Mouse (Mus musculus) lung, embryonic 15.5 days (tissue): ENCODE measurements at regions not wholly inside any gene's neighbourhood (a gene's known extent, or its start where the extent isn't known, plus 50 kb on each side); places are given as distances from the start of the nearest gene placed in this dataset.

Source experiments
- ATAC-seq: fragments of 200-750 bp; cut with Nextera tagmentation; 2 replicates; pipeline ENCODE4 v1.8.0; 2017; ENCODE audit warnings: moderate number of reproducible peaks, borderline replicate concordance; ENCODE audit not compliant: low FRiP score, low TSS enrichment; ENCODE audit errors: extremely low read depth
- H3K27ac ChIP-seq: fragments of 300-500 bp; sonication (generic); 2 replicates; pipeline ENCODE4 v1.5.1; 2015; ENCODE audit warnings: moderate library complexity, mild to moderate bottlenecking, inconsistent platforms
- H3K27me3 ChIP-seq: fragments of 300-500 bp; sonication (generic); 2 replicates; pipeline ENCODE4 v1.6.1; 2015; ENCODE audit warnings: inconsistent platforms
- H3K36me3 ChIP-seq: fragments of 300-500 bp; sonication (generic); 2 replicates; pipeline ENCODE4 v1.6.1; 2015; ENCODE audit warnings: inconsistent platforms
- H3K4me1 ChIP-seq: fragments of 300-500 bp; sonication (generic); 2 replicates; pipeline ENCODE4 v1.6.1; 2015; ENCODE audit warnings: inconsistent platforms
- H3K4me2 ChIP-seq: fragments of 300-500 bp; sonication (generic); 2 replicates; pipeline ENCODE4 v1.6.1; 2015; ENCODE audit warnings: inconsistent platforms, mild to moderate bottlenecking, moderate library complexity
- H3K4me3 ChIP-seq: fragments of 300-500 bp; sonication (generic); 2 replicates; pipeline ENCODE4 v1.5.1; 2015; ENCODE audit warnings: mild to moderate bottlenecking, inconsistent platforms
- H3K9ac ChIP-seq: fragments of 300-500 bp; sonication (generic); 2 replicates; pipeline ENCODE4 v1.6.1; 2015; ENCODE audit warnings: inconsistent platforms
- H3K9me3 ChIP-seq: fragments of 300-500 bp; sonication (generic); 2 replicates; pipeline ENCODE4 v1.6.1; 2016; ENCODE audit warnings: inconsistent platforms
- WGBS: fragments of 180-500 bp; shearing (Covaris S2); methylation state at CpG from one replicate; pipeline ENCODE4 v1.1.7; 2015; 5-methylcytosine and 5-hydroxymethylcytosine counted together

DNA sequence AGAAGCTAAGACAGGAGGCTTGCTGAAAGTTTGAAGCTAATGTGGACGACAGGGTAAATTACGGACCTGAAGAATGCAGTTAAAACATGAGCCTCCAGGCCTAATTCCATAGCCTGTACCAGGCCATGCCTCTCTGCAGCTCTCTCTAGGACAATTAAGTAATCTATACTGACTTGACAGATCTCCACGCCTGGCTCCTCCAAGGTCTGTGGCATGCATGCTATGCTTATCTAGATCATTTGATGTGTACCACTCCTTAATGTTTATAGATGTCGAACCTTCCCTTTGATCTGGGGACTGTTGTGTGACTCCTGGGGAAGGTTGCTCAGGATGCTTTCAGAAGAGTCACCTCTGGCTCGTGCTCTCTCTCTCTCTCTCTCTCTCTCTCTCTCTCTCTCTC lies 62.2 kb upstream of the Cd55 start:
- no peaks in the 10 kb centered on the region for H3K27me3 ChIP-seq
- no peak overlapping the region for H3K4me2 ChIP-seq
- H3K27ac ChIP-seq = no peak overlapping the region
- no peak for ATAC-seq
- H3K4me3 ChIP-seq = no peak overlapping the region
- no peaks in the 10 kb centered on the region for H3K4me1 ChIP-seq
- H3K9me3 ChIP-seq = no peaks in the 10 kb centered on the region
- H3K36me3 ChIP-seq = no peaks in the 10 kb centered on the region
- no peak overlapping the region for H3K9ac ChIP-seq
- 21% methylated on average over 5 of the region's 5 CpGs for WGBS

- no peaks in the 10 kb centered on the region for H3K27me3 ChIP-seq
- no peak for ATAC-seq
- H3K27ac ChIP-seq = no peak overlapping the region
- no peak overlapping the region for H3K4me2 ChIP-seq
- no peak overlapping the region for H3K4me3 ChIP-seq
- WGBS = 59% methylated on average over 5 of the region's 5 CpGs
- H3K4me1 ChIP-seq = peaks cover 9% of the 10 kb centered on the region
- no peaks in the 10 kb centered on the region for H3K9me3 ChIP-seq
- no peak overlapping the region for H3K9ac ChIP-seq
- H3K36me3 ChIP-seq = no peaks in the 10 kb centered on the region
Observed at GRCm38 (mm10) chr1:130517868-130518267, 55.3 kb upstream of the Cd55 start.

GRCm38 (mm10) chr1:130516641-130517040 lies 54.1 kb upstream of the Cd55 start:
- no peak for ATAC-seq
- Histone ChIP-seq H3K4me2 (no peak overlapping the region), H3K9ac (no peak overlapping the region), H3K27ac (no peak overlapping the region), H3K36me3 (no peaks in the 10 kb centered on the region), H3K4me3 (no peak overlapping the region), H3K9me3 (no peaks in the 10 kb centered on the region), H3K27me3 (no peaks in the 10 kb centered on the region), H3K4me1 (peaks cover 19% of the 10 kb centered on the region)
- WGBS = 77% methylated on average over 6 of the region's 6 CpGs

DNA sequence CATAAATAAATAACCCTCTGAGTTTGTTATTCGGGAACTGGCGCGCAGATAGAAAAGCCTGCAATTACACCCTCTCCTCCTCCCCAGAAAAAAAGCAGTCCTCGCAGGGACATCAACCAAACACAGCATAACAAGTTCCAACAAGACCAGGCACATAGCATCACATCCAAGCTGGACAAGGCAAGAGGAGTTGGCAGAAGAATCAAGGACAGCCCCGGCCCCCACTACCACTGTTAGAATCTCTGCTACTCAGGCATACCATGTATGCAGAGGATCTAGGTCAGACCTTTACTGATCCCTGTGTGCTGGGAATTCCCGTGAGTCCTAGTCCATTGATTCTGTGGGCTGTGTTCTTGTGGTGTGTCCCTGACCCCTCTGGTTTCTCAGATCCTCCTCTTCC lies 52.8 kb upstream of the Cd55 start:
- no peak overlapping the region for H3K27ac ChIP-seq
- ATAC-seq = no peak
- no peak overlapping the region for H3K9ac ChIP-seq
- 67% methylated on average over 6 of the region's 6 CpGs for WGBS
- H3K4me2 ChIP-seq = no peak overlapping the region
- peaks cover 24% of the 10 kb centered on the region for H3K4me1 ChIP-seq
- no peak overlapping the region for H3K4me3 ChIP-seq
- no peaks in the 10 kb centered on the region for H3K9me3 ChIP-seq
- H3K36me3 ChIP-seq = no peaks in the 10 kb centered on the region
- no peaks in the 10 kb centered on the region for H3K27me3 ChIP-seq

DNA sequence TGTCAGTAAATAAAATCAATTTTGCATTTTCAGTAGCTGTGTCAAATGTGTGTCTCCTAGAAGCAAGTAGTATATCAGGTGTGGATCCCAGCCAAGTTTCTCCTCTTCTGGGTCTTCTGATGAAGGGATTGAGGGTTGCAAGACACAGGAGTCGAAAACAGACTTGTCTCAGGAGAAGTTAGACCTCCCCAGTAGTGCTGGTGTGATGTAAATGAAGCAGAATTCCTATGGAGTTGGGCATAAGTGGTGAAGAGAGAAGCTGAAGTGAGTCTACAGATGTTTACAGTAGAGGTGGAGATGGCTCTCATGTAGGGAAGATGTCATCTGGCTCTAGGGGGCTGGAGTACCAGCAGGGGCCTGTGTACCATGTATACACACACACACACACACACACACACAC lies 50.9 kb upstream of the Cd55 start:
- Histone ChIP-seq H3K36me3 (no peaks in the 10 kb centered on the region), H3K4me3 (no peak overlapping the region), H3K9me3 (no peaks in the 10 kb centered on the region), H3K4me1 (peaks cover 29% of the 10 kb centered on the region), H3K4me2 (no peak overlapping the region), H3K9ac (no peak overlapping the region), H3K27ac (0 out of 2 replicates have a peak overlapping the region, but pooled peaks have one; percentile 4), H3K27me3 (no peaks in the 10 kb centered on the region)
- WGBS = 39% methylated on average over 1 of the region's 1 CpGs
- ATAC-seq = no peak

DNA sequence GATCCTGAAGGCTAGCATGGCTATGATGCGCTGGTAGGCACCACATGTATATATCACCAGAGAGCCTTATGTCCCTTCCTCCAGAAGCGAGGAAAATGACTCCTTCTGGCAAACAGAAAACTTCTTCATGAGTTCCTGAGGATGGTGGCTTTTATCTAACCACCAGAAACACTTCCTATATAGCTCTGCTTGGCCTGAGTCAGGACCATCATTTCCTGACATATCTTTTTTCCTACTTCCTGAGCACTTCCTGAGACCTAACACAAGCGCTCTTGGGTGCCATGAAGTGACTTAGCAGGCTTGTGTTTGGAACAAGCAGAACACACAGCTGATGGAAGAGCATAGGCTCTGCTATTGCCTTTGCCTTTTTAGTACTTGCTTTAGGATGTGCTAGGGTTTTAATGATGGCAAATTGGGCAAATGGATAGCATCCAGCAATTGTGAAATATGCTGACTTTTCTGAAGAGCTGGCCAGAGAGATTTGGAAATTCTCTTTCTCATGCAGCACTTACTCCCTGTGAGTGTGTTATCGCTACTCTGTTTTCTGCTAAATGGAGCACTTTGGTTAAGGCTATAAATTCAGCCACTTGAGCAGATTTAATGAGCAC lies 50.4 kb upstream of the Cd55 start:
- Histone ChIP-seq H3K4me3 (no peak overlapping the region), H3K9me3 (no peaks in the 10 kb centered on the region), H3K4me1 (peaks cover 30% of the 10 kb centered on the region), H3K36me3 (no peaks in the 10 kb centered on the region), H3K27me3 (no peaks in the 10 kb centered on the region), H3K4me2 (no peak overlapping the region), H3K27ac (no peak overlapping the region), H3K9ac (no peak overlapping the region)
- WGBS = 63% methylated on average over 4 of the region's 4 CpGs
- ATAC-seq = peak; percentile 27
